Mouse (Mus musculus): ENCODE data around the gene Top3b. TPM values are rescaled to one million over a fixed set of nuclear protein-coding genes. Genes with fewer than 3 reads are reported as not detected.
"Not testable (repeated sequence)": the region's sequence is repeated elsewhere in the genome, so short reads cannot be mapped to it uniquely, and the experiment has no call there.

Gene Top3b
- total RNA-seq, 2 experiments from 2014 or later, result 60.3 to 60.4 TPM

- DNase-seq (ENCODE audit: low spot score in 2 of 2), result peak; percentile 96 to 97
Measured at GRCm38 (mm10) chr16:16896382-16897055, 26.0 kb downstream of the Top3b start, which contains the start of gene Ppm1f. Gene Ppm1f, plus strand, starts transcription at chr16:16896469.

- no peak for DNase-seq (ENCODE audit: low spot score in 2 of 2)
Measured at GRCm38 (mm10) chr16:16897056-16897584, 26.6 kb downstream of the Top3b start.

GRCm38 (mm10) chr16:16902329-16902728, 31.8 kb downstream of the Top3b start:
- no peak for DNase-seq (ENCODE audit: low spot score in 2 of 2)

- no peak for DNase-seq (ENCODE audit: low spot score in 2 of 2)
Measured at GRCm38 (mm10) chr16:16903188-16903587, 32.7 kb downstream of the Top3b start.

GRCm38 (mm10) chr16:16907799-16908198, 37.3 kb downstream of the Top3b start:
- DNase-seq (ENCODE audit: low spot score in 2 of 2), result no peak

- peak; percentile 67 to 75 for DNase-seq (ENCODE audit: low spot score in 2 of 2)
Measured at GRCm38 (mm10) chr16:16911641-16912597, 41.4 kb downstream of the Top3b start.

GRCm38 (mm10) chr16:16913440-16913839, 42.9 kb downstream of the Top3b start:
- DNase-seq (ENCODE audit: low spot score in 2 of 2), result peak in 1 of 2 experiments; percentile 18

- peak in 1 of 2 experiments; percentile 44 for DNase-seq (ENCODE audit: low spot score in 2 of 2)
Measured at GRCm38 (mm10) chr16:16918441-16919117, 48.0 kb downstream of the Top3b start.

GRCm38 (mm10) chr16:16921021-16921435, 50.5 kb downstream of the Top3b start:
- DNase-seq (ENCODE audit: low spot score in 2 of 2), result no peak

GRCm38 (mm10) chr16:16924481-16924880, 53.9 kb downstream of the Top3b start:
- no peak for DNase-seq (ENCODE audit: low spot score in 2 of 2)

- DNase-seq (ENCODE audit: low spot score in 2 of 2), result peak; percentile 47 to 68
Measured at GRCm38 (mm10) chr16:16926536-16926935, 56.0 kb downstream of the Top3b start.

GRCm38 (mm10) chr16:16928908-16929307, 58.4 kb downstream of the Top3b start:
- DNase-seq (ENCODE audit: low spot score in 2 of 2), result not testable (repeated sequence)

- DNase-seq (ENCODE audit: low spot score in 2 of 2), result no peak
Measured at GRCm38 (mm10) chr16:16930326-16930725, 59.8 kb downstream of the Top3b start.

GRCm38 (mm10) chr16:16930810-16931296, 60.3 kb downstream of the Top3b start:
- DNase-seq (ENCODE audit: low spot score in 2 of 2), result peak; percentile 94 to 95

- DNase-seq (ENCODE audit: low spot score in 2 of 2), result no peak
Measured at GRCm38 (mm10) chr16:16939543-16939942, 69.0 kb downstream of the Top3b start.

GRCm38 (mm10) chr16:16941078-16941477, 70.5 kb downstream of the Top3b start:
- DNase-seq (ENCODE audit: low spot score in 2 of 2), result no peak

Other genes with a start within 250 kb of the Top3b start
- gene Olfr19, start 194.3 kb upstream of the Top3b start, total RNA-seq (2021), result not detected
- 1 to 10 TPM; 7.3 to 8.2 TPM for gene Spag6l, start 41.3 kb upstream of the Top3b start, total RNA-seq (2021)
- gene Igll1, start 6.8 kb upstream of the Top3b start, total RNA-seq (2021), result not detected
- gene Vpreb1, start 107 bp downstream of the Top3b start, total RNA-seq (2021), result not detected
- gene Ppm1f, start 25.7 kb downstream of the Top3b start, total RNA-seq (2021), result 10 to 100 TPM; 49.2 to 56.0 TPM
- gene Mapk1, start 112.6 kb downstream of the Top3b start, total RNA-seq (2021), result 100 to 1,000 TPM; 448 to 457 TPM
- 10 to 100 TPM; 30.8 to 40.4 TPM for gene Ypel1, start 199.0 kb downstream of the Top3b start, total RNA-seq (2021)
- 10 to 100 TPM; 83.6 to 84.8 TPM for gene Ppil2, start 240.5 kb downstream of the Top3b start, total RNA-seq (2021)

Data from left cerebral cortex, adult 18-20 months (tissue).